Mouse (Mus musculus) MEL (cell line): Measurements from ENCODE around the gene Hmgb2.

Source experiments
- CHD1 ChIP-seq: IDR thresholded peaks from 2 replicates; pipeline ENCODE4 v1.6.1; 2012; ENCODE audit warnings: low read depth, mild to moderate bottlenecking, inconsistent platforms, low read length, improper control_type of control experiment
- CTCF ChIP-seq, 3 experiments: IDR thresholded peaks in 2 of 3; conservative IDR thresholded peaks in 1 of 3; 2 replicates each; pipeline ENCODE4 v1.5.1; 2011 to 2012; ENCODE audit warnings: low read length in 3 of 3, low read depth in 2 of 3, mild to moderate bottlenecking in 2 of 3, improper control_type of control experiment in 1 of 3, inconsistent platforms in 1 of 3, mixed read lengths in 1 of 3, moderate library complexity in 1 of 3; ENCODE audit not compliant: control insufficient read depth in 1 of 3, insufficient read depth in 1 of 3, poor library complexity in 1 of 3, severe bottlenecking in 1 of 3
- EP300 ChIP-seq, 2 experiments: IDR thresholded peaks; 2 replicates each; pipeline ENCODE4 v1.6.1; 2011; ENCODE audit warnings: improper control_type of control experiment in 2 of 2, low read length in 2 of 2, low read depth in 1 of 2, mild to moderate bottlenecking in 1 of 2
- HCFC1 ChIP-seq: IDR thresholded peaks from 2 replicates; pipeline ENCODE4 v1.6.1; 2012; ENCODE audit warnings: low read depth, mild to moderate bottlenecking, inconsistent platforms, low read length, improper control_type of control experiment, moderate library complexity
- JUND ChIP-seq: IDR thresholded peaks from 2 replicates; pipeline ENCODE4 v1.6.1; 2011; ENCODE audit warnings: low read depth, mild to moderate bottlenecking, improper control_type of control experiment, low read length
- MAFK ChIP-seq: IDR thresholded peaks from 2 replicates; pipeline ENCODE4 v1.6.1; 2011; ENCODE audit warnings: low read depth, mild to moderate bottlenecking, low read length, improper control_type of control experiment, borderline replicate concordance
- MAZ ChIP-seq: IDR thresholded peaks from 2 replicates; pipeline ENCODE4 v1.6.1; 2012; ENCODE audit warnings: low read depth, mild to moderate bottlenecking, inconsistent platforms, low read length, improper control_type of control experiment
- POLR2A ChIP-seq, 2 experiments: IDR thresholded peaks; 2 replicates each; pipeline ENCODE4 v1.6.1; 2011 to 2012; ENCODE audit warnings: low read length in 2 of 2, mild to moderate bottlenecking in 2 of 2, control low read depth in 1 of 2, improper control_type of control experiment in 1 of 2, low read depth in 1 of 2, moderate library complexity in 1 of 2; ENCODE audit not compliant: control insufficient read depth in 1 of 2, insufficient read depth in 1 of 2, poor library complexity in 1 of 2
- RCOR1 ChIP-seq: IDR thresholded peaks from 2 replicates; pipeline ENCODE4 v1.6.1; 2012; ENCODE audit warnings: low read depth, mild to moderate bottlenecking, inconsistent platforms, low read length, improper control_type of control experiment
- TAL1 ChIP-seq: IDR thresholded peaks from 2 replicates; pipeline ENCODE4 v1.6.1; 2012; ENCODE audit warnings: mild to moderate bottlenecking, inconsistent platforms, low read length, moderate library complexity, mixed read lengths
- ZC3H11A ChIP-seq: IDR thresholded peaks from 2 replicates; pipeline ENCODE4 v1.6.1; 2012; ENCODE audit warnings: low read depth, mild to moderate bottlenecking, inconsistent platforms, low read length, improper control_type of control experiment

DNA sequence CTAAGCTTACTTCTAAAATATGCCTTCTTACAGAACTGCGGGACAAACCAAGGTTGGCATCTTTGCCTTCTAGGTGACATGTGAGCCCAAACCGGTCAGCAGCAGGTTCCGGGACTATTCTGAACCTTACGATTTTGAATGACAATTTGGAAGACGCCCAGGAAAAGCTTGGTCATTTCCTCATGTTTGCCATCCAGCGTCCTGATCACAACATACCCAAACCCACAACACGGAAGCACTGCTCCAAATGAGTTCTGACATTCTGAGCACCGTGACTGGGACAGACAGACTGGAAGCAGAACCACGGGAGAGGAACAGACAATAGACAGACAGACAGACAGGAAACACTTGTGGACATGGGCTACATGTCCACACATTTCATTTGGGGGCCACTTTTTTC, 29.7 kb downstream of the Hmgb2 start:
- TF ChIP-seq ZC3H11A (no peak), CTCF (IDR thresholded peaks at IDR 0.05 in 2 of 3, conservative IDR thresholded peaks at IDR 0.05 in 1 of 3; ENCODE audit: control insufficient read depth in 1 of 3, insufficient read depth in 1 of 3, low read depth in 2 of 3, low read length in 3 of 3, poor library complexity in 1 of 3, severe bottlenecking in 1 of 3) (no peak), HCFC1 (no peak), TAL1 (no peak), MAFK (no peak), EP300 (IDR thresholded peaks at IDR 0.05; ENCODE audit: low read depth in 1 of 2, low read length in 2 of 2) (no peak), POLR2A (IDR thresholded peaks at IDR 0.05; ENCODE audit: control insufficient read depth in 1 of 2, insufficient read depth in 1 of 2, low read depth in 1 of 2, low read length in 2 of 2, poor library complexity in 1 of 2) (no peak), JUND (no peak), RCOR1 (no peak), CHD1 (no peak), MAZ (no peak)
